11 mouse cellular contexts compared by ENCODE assay signal in the genomic region with DNA sequence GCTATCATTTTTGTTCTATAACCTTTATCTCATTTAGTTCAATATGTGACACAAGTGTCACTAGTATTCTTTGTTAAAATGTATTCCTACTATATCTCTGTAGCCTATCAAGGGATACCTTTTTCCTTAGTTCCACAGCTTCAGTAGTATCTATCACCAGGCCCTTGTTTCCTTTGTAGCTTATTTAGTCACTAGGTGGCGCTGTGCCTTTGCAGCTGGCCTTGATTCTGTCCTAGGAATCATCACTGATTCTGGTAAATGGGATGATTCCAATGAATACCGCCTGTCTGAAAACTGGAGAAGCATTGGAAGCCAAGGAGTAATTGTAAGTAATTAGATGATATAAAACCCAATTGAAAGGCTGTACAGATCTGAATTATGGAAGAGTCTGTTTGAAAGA.
DNase-seq lines count a peak whose midpoint lies in the region; TF ChIP-seq lines count a peak whose summit lies in the region.
"Had no signal": no experiment of that assay in that cellular context is flagged by ENCODE, and none has a peak within 500 bp of the region (broad histone marks: within the 10 kb centered on the region; RNA-seq: fewer than 3 reads in every experiment).

No protein-coding gene starts in this region.

- TF ChIP-seq EP300 in MEL (IDR thresholded peaks at IDR 0.05; ENCODE audit: low read depth in 1 of 2, low read length in 2 of 2), result no peak

- H3K36me3 ChIP-seq in MEL (ENCODE audit: control insufficient read depth in 1 of 2, insufficient read depth in 2 of 2, low read length in 2 of 2), result no peaks in the 10 kb centered on the region
- H3K36me3 ChIP-seq in heart, embryonic 10.5 days, result no peaks in the 10 kb centered on the region
- H3K36me3 ChIP-seq: embryonic facial prominence, embryonic 12.5 days; liver, embryonic 15.5 days had no signal

- 24% methylated on average over 2 of the region's 2 CpGs for whole genome bisulfite sequencing in heart, embryonic 10.5 days

- no peaks in the 10 kb centered on the region for H3K27me3 ChIP-seq in MEL (ENCODE audit: control insufficient read depth in 1 of 2, insufficient read depth in 2 of 2, low read length in 2 of 2)
- no peaks in the 10 kb centered on the region for H3K27me3 ChIP-seq in heart, embryonic 10.5 days (ENCODE audit: insufficient read depth, poor library complexity, severe bottlenecking)
- H3K27me3 ChIP-seq: embryonic facial prominence, embryonic 12.5 days; liver, embryonic 15.5 days had no signal

- H3K4me1 ChIP-seq in MEL (ENCODE audit: control insufficient read depth in 1 of 2, insufficient read depth in 2 of 2, low read length in 2 of 2), result no peaks in the 10 kb centered on the region
- H3K4me1 ChIP-seq in heart, embryonic 10.5 days, result no peaks in the 10 kb centered on the region
- H3K4me1 ChIP-seq: embryonic facial prominence, embryonic 12.5 days; liver, embryonic 15.5 days had no signal

- no peaks in the 10 kb centered on the region for H3K9me3 ChIP-seq in MEL (replicated peaks; ENCODE audit: insufficient read depth, low read length)
- no peaks in the 10 kb centered on the region for H3K9me3 ChIP-seq in heart, embryonic 10.5 days
- H3K9me3 ChIP-seq: embryonic facial prominence, embryonic 12.5 days; liver, embryonic 15.5 days had no signal

- H3K9ac ChIP-seq in MEL (ENCODE audit: control insufficient read depth, low read depth, low read length, poor library complexity, severe bottlenecking), result no peak overlapping the region
- H3K9ac ChIP-seq: embryonic facial prominence, embryonic 12.5 days; liver, embryonic 15.5 days had no signal

- no peak overlapping the region for H3K4me3 ChIP-seq in MEL (ENCODE audit: control insufficient read depth in 1 of 2, insufficient read depth in 1 of 2, low read depth in 2 of 2, low read length in 2 of 2)
- H3K4me3 ChIP-seq in layer of hippocampus, adult 2 months, result no peak overlapping the region
- no peak overlapping the region for H3K4me3 ChIP-seq in heart, embryonic 10.5 days
- H3K4me3 ChIP-seq: embryonic facial prominence, embryonic 12.5 days; liver, embryonic 15.5 days had no signal

- no peaks in the 10 kb centered on the region for H3K79me2 ChIP-seq in MEL (ENCODE audit: control insufficient read depth, insufficient read depth, low read length, poor library complexity)

- DNase-seq in cerebellum, postnatal 25 days, result peak; percentile 5 to 31
- no peak for DNase-seq in cerebellum, adult 11-12 months
- DNase-seq in left cerebral cortex, adult 11 months (ENCODE audit: low spot score), result peak; percentile 5
- DNase-seq in left cerebral cortex, adult 8-10 months (ENCODE audit: low spot score in 2 of 2), result no peak
- peak; percentile 6 for DNase-seq in MEL (ENCODE audit: low read depth, low spot score)
- DNase-seq in layer of hippocampus, adult 2 months (ENCODE audit: low spot score in 2 of 2), result peak; percentile 4 to 17
- no peak for DNase-seq in spleen, postnatal 14 days (ENCODE audit: low spot score in 2 of 2)
- no peak for DNase-seq in heart, embryonic 10.5 days (ENCODE audit: low spot score)
- DNase-seq: heart, postnatal 36 days had no signal

- peak; percentile 21 to 33 (median 33); a peak in 5 of 6 replicates for TF ChIP-seq CTCF in MEL (IDR thresholded peaks at IDR 0.05 in 2 of 3, conservative IDR thresholded peaks at IDR 0.05 in 1 of 3; ENCODE audit: control insufficient read depth in 1 of 3, insufficient read depth in 1 of 3, low read depth in 2 of 3, low read length in 3 of 3, poor library complexity in 1 of 3, severe bottlenecking in 1 of 3)
- peak; percentile 75 for TF ChIP-seq CTCF in layer of hippocampus, adult 2 months (conservative IDR thresholded peaks at IDR 0.05)

- H3K27ac ChIP-seq in MEL (ENCODE audit: control insufficient read depth, low read depth, low read length), result no peak overlapping the region
- no peak overlapping the region for H3K27ac ChIP-seq in layer of hippocampus, adult 2 months
- H3K27ac ChIP-seq in heart, embryonic 10.5 days, result no peak overlapping the region
- H3K27ac ChIP-seq: embryonic facial prominence, embryonic 12.5 days; liver, embryonic 15.5 days had no signal

- peak; percentile 25 for TF ChIP-seq RAD21 in MEL (IDR thresholded peaks at IDR 0.05; ENCODE audit: low read depth, low read length)

- TF ChIP-seq POLR2A in MEL (IDR thresholded peaks at IDR 0.05; ENCODE audit: control insufficient read depth in 1 of 2, insufficient read depth in 1 of 2, low read depth in 1 of 2, low read length in 2 of 2, poor library complexity in 1 of 2), result no peak

TF ChIP-seq in MEL, 35 proteins besides CTCF, POLR2A, EP300 and RAD21:
- TF ChIP-seq POLR2AphosphoS2 (IDR thresholded peaks at IDR 0.05; ENCODE audit: low read length), result no peak
- TF ChIP-seq SMC3 (IDR thresholded peaks at IDR 0.05; ENCODE audit: low read depth, low read length), result peak; percentile 31

Comparison
In these comparisons a context has a peak if more than half of its experiments do, and no peak if none do; other contexts are left out.
1. DNase-seq: peak in cerebellum, postnatal 25 days (2 of 2), left cerebral cortex, adult 11 months (single experiment), MEL (single experiment) and layer of hippocampus, adult 2 months (2 of 2); none in cerebellum, adult 11-12 months (single experiment), left cerebral cortex, adult 8-10 months (0 of 2), spleen, postnatal 14 days (0 of 2) and heart, embryonic 10.5 days (single experiment).